Mouse (Mus musculus) ES-E14 (cell line): ENCODE measurements at regions not wholly inside any gene's neighbourhood (a gene's known extent, or its start where the extent isn't known, plus 50 kb on each side); places are given as distances from the start of the nearest gene placed in this dataset.

ENCODE experiments used
- CHD2 ChIP-seq: IDR thresholded peaks from 2 replicates; pipeline ENCODE4 v1.6.1; 2014; ENCODE audit warnings: mild to moderate bottlenecking, low read depth, low read length, inconsistent platforms
- HCFC1 ChIP-seq: IDR thresholded peaks from 2 replicates; pipeline ENCODE4 v1.6.1; 2012; ENCODE audit warnings: low read length, inconsistent platforms, borderline replicate concordance; ENCODE audit not compliant: insufficient read depth
- ZC3H11A ChIP-seq: IDR thresholded peaks from 2 replicates; pipeline ENCODE4 v1.6.1; 2012; ENCODE audit warnings: low read depth, mild to moderate bottlenecking, inconsistent platforms, low read length, borderline replicate concordance

- TF ChIP-seq HCFC1 (no peak), CHD2 (no peak), ZC3H11A (no peak)
Observed at GRCm38 (mm10) chr12:65390330-65390729, 165.0 kb downstream of the Wdr20rt start.
